Mouse (Mus musculus): ENCODE data around the gene Abcg1.

DNA sequence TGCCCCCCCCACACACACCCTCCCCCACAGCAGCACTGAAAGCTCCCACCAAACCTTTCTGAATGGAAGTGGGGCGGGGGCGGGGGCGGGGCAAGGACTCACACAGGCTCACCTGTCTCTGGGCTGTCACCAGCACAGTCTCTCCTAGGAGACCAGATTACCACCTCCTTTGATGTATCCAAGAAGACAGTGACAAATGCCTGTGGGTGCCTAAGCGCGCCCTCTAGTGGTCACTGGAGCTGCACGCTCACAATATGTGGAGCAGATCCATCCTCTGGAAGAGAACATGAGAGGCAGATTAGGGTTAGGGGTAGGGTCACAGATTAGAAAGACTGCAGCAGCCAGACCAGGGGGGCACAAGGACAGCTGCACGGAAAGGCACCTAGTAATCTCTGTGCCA, 62.0 kb downstream of the Abcg1 start:
- TF ChIP-seq CTCF (IDR thresholded peaks at IDR 0.05; ENCODE audit: control insufficient read depth, insufficient read depth, insufficient replicate concordance, low read depth, low read length) (peak; percentile 87; the same call in 1 of the 2 replicates), POLR2A (IDR thresholded peaks at IDR 0.05; ENCODE audit: control insufficient read depth, low read depth, low read length) (no peak)

Data from testis, adult 2 months (tissue).